Mouse (Mus musculus): Measurements from ENCODE around the gene Txnrd3. TPM values are rescaled to one million over a fixed set of nuclear protein-coding genes. Genes with fewer than 3 reads are reported as not detected.

Txnrd3 gene
- total RNA-seq, 2 experiments from 2014 or later = 7.2 to 8.5 TPM

GRCm38 (mm10) chr6:89644271-89645075, 685 bp downstream of the Txnrd3 start:
- peak; percentile 92 for DNase-seq
- intact Hi-C loops (cut with DNase I; ENCODE audit: low total_unique reads) = no loop called here

DNA sequence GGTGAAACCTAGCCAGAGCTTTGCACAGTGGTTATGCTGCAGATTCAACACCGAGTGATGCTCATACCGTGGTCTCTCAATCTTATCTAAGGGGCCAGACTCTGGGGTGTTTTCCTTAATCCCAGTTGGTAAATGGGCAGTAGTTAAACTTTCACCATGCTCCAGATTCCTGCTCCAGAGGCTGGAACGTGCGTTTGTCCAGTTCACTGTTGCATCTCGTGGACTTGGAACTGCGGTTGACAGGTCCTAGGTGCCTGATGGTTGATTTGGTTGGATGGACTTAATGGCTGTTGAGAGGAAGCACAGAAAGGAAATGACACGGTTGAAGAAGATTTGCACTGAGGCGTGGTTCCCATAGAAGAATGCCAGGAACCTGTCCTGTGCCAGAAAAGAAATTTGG, 6.1 kb downstream of the Txnrd3 start:
- intact Hi-C loops (cut with DNase I; ENCODE audit: low total_unique reads) = no loop called here
- DNase-seq = no peak

GRCm38 (mm10) chr6:89651770-89652169, 8.0 kb downstream of the Txnrd3 start:
- intact Hi-C loops (cut with DNase I; ENCODE audit: low total_unique reads) = no loop called here
- DNase-seq = no peak

DNA sequence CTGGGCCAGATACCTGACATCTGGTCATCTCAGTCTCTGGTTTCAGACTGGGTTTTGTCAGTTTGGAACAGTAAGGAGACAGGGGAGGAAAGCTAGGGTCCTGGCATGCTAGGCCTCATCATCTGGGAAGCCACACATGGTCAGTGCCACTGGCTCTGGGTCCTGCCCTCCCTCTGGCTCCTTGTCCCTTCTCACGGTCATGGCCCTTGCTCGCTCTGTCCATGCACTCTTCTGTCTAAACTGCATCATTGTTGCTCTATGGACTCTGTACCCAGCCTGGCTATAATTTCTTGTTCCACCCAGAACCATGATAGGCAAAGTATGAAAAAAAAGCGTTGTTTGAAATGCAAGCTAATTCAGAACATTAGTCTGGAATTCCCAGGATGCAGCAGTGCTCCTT, 11.2 kb downstream of the Txnrd3 start:
- intact Hi-C loops (cut with DNase I; ENCODE audit: low total_unique reads) = no loop called here
- DNase-seq = no peak

GRCm38 (mm10) chr6:89658342-89658741, 14.6 kb downstream of the Txnrd3 start:
- intact Hi-C loops (cut with DNase I; ENCODE audit: low total_unique reads) = no loop called here

DNA sequence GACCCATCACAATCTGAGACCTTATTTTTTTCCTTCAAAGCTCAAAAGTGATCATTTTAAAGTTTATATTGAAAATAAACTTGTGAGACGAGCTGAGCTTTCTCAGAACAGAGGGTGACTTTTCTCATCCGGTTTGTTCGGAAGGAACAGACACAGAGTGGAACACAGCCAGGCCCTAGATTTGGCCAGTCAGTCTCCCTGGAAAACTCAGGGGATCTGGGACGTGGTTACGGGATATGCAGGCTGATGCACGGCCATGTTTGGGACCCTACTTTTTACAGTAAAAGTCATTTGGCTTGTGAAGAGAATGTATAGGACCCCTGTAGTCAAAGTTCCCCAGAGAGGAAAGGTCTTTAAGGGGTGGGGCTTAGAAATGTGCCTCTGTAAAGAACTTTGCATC, 15.1 kb downstream of the Txnrd3 start:
- intact Hi-C loops (cut with DNase I; ENCODE audit: low total_unique reads) = no loop called here
- no peak for DNase-seq

More at GRCm38 (mm10) chr6:89658342-89658741, 14.6 kb downstream of the Txnrd3 start:
- no peak for DNase-seq

- intact Hi-C loops (cut with DNase I; ENCODE audit: low total_unique reads) = no loop called here
- DNase-seq = peak; percentile 24
These were observed 16.1 kb downstream of the Txnrd3 start for GRCm38 (mm10) chr6:89659692-89660423.

DNA sequence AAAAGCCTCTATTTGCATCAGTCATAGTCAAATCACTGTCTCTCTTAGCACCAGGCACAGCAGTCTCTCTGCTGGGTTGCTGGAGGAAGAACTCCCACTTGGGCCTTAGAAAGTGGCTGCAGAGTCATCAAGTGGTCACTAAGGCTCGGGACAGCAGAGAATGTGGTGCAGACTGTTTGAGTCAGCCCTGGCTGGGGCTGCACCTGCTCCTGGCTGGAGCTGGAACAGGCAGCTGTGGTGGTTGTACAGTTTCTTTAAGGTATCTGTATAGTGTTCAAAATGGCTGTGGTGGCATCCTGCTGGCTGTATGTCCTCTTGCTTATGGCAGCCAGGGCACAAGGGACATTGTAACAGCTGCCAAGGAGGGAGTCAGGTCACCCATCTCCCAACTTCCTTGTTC, 16.7 kb downstream of the Txnrd3 start:
- intact Hi-C loops (cut with DNase I; ENCODE audit: low total_unique reads) = no loop called here

GRCm38 (mm10) chr6:89662521-89662920, 18.7 kb downstream of the Txnrd3 start:
- DNase-seq = no peak
- intact Hi-C loops (cut with DNase I; ENCODE audit: low total_unique reads) = no loop called here

More for the DNA sequence above, 16.7 kb downstream of the Txnrd3 start:
- DNase-seq = no peak

- no peak for DNase-seq
- intact Hi-C loops (cut with DNase I; ENCODE audit: low total_unique reads) = no loop called here
These were observed 21.4 kb downstream of the Txnrd3 start for GRCm38 (mm10) chr6:89665155-89665554.

DNA sequence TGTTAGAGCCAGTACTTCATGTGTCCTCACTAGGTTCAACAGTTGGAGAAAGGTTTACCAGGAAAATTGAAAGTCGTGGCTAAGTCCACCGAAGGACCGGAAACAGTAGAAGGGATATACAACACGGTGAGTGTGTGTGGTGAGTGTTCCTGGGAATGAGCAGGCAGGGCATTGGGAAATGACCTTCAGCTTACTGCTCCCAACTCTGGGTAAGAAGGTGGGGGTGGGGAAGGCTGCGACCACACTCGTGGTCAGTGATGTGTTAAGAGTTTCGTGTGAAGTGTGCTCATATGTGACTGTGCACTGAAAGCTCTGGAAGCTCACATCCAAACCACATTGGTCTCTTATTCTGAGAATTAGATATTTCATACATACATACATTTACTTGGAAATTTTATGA, 21.9 kb downstream of the Txnrd3 start:
- intact Hi-C loops (cut with DNase I; ENCODE audit: low total_unique reads) = no loop called here
- no peak for DNase-seq

DNA sequence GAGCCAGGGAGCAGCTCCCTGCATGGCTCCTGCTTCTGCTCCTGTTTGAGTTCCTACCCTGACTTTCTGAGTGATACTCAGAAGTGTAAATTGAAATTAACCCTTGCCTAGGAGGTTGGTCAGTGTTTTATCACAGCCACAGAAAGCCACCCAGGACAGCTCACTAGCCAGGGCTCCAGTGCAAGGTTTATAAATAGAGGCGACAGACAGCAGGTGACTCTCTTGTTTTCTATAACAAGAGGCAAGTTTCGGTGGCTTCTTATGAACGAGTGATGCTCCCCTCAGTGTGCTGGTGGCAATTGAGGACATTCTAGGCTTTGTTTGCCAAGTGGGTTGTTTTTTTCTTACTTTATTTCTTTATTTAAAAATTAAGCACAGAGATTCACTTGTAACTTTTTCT, 23.2 kb downstream of the Txnrd3 start:
- no peak for DNase-seq
- intact Hi-C loops (cut with DNase I; ENCODE audit: low total_unique reads) = no loop called here

DNA sequence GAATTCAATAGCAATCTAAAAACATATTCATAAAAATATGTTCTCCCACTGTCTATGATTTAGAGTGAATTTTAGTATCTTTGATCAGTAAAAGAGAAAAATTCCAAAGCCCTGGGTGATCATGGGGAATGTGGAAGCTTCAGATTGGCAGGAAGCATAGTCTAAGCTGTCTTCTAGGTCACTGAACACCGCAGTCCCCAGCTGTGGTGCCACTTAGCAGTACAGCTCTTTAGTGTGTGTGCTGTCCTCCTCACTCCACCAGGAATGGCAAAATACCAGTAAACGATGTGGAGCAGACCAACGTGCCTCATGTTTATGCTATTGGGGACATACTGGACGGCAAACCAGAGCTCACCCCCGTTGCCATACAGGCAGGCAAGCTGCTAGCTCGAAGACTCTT, 25.8 kb downstream of the Txnrd3 start:
- intact Hi-C loops (cut with DNase I; ENCODE audit: low total_unique reads) = no loop called here
- no peak for DNase-seq

DNA sequence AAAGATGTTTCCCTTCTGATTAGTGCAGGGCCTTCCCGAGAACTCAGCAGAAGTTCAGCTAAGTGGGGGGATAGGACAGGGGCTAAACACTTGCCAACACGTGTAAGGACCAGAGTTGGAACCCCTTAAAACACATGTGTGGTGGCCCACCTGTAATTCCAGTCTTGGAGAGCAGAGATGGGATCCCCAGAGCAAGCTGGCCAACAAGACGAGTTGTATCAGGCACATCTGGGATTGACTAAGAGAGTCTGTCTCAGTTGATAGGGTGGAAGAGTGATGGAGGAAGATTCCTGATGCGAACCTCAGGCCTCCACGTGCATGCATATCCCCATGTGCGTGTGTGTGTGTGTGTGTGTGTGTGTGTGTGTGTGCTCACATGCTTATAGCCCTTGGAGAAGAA, 27.6 kb downstream of the Txnrd3 start:
- DNase-seq = no peak
- intact Hi-C loops (cut with DNase I; ENCODE audit: low total_unique reads) = loop anchor here (10.0 kb wide), 1 partner anchor 753 kb away; the partner anchor contains the start of gene Cfap100

GRCm38 (mm10) chr6:89672641-89673040, 28.9 kb downstream of the Txnrd3 start:
- intact Hi-C loops (cut with DNase I; ENCODE audit: low total_unique reads) = loop anchor here (10.0 kb wide), 1 partner anchor 752 kb away; the partner anchor contains the start of gene Cfap100
- no peak for DNase-seq

DNA sequence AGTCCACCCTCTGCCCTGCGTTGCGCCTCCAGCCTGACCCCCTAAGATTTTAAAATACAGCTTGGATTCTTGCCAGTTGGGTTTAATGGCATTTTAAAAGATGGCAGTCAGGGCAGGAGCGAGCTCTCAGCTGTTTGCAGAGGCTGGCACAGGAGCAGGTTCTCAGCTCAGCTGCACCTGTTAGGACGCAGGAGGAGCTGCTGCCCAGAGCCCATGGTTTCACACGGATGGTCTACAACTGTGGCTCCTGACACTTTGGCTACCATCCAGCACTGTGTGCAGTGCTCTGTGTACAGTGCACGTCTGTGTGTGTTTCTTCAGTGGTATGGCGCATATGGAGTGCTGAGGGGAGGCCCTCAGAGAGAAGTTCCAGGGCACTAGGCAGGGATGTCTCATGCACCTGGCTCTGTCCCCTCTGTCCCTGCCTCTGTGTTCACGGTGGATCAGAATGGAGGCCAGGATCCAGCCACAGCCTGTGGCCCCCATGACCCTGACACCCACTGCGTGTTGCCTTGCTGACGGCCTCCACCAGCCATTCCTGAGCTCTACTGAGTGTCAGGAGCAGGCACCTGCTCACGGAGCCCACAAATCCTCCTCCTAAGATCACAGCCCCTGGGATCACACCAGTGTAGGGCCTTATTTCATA, 29.5 kb downstream of the Txnrd3 start:
- DNase-seq = no peak

DNA sequence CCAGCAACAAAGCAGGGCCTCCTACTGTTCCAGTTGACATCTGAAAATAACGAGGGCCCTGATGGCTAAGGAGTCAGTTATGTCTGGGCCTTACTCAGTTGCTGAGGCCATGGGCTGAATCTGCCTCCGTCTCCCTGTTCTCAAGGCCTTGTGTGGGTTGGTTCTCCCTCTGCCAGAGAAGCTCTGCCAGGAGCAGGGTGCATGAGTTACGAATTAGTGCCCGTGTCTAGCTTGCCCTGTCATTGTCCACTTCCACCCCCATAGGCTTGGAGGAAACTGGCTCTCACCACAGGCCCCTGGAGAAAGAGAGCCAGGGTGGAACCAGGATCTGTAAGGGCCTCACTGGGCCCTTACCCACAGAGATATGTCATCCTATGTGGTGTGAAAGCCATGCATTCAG, 34.7 kb downstream of the Txnrd3 start:
- no peak for DNase-seq
- intact Hi-C loops (cut with DNase I; ENCODE audit: low total_unique reads) = loop anchor here (10.0 kb wide), 1 partner anchor 746 kb away; the partner anchor contains the start of gene Cfap100

More for the DNA sequence above, 29.5 kb downstream of the Txnrd3 start:
- intact Hi-C loops (cut with DNase I; ENCODE audit: low total_unique reads) = loop anchor here (10.0 kb wide), 1 partner anchor 752 kb away; the partner anchor contains the start of gene Cfap100

DNA sequence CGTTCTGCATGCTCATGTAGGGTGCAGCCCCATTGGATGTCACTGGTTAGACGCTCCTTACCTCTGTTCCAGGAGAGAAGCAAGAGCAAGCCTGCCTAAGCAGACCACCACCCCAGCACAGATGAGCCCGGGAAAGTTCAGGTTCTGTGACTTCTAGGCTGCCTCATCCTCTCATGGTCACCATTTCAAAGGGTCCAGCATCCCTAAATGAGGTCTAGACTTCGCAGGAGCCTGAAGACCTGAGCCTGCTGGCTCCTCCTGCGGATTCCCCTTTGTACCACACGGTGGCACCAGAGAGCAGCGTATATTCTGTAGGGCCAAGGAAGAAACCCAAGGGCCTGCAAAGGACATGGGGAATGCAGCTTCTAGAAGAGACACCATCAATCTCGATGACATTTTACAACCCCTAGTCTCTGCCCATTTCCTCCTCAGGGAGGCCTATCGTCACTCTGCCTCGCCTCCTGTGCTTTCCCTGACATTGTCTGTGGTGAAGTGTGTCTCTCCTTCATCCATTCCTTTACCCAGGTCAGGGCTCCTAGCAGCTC, 35.6 kb downstream of the Txnrd3 start:
- DNase-seq = peak; percentile 57
- intact Hi-C loops (cut with DNase I; ENCODE audit: low total_unique reads) = loop anchor here (10.0 kb wide), 1 partner anchor 745 kb away; the partner anchor contains the start of gene Cfap100

DNA sequence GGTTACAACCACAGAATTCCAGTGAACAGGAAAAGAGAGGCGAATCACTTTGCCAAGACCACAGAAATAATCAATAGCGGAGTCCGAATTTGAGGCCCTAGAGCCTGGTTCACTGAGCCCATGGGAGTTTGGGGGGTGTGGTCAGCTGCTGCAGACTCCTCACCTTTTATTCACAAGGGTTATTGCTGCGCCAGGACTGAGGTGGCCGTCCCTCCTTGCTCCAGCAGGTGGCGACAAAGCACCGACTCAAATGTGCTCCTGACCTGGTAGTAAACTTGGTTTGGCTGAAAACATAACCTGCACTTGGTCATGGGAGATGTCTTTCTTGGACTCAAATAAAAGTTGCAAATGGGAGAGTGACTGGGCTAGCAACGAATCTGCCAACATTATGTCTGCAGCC, 36.4 kb downstream of the Txnrd3 start:
- DNase-seq = peak; percentile 69
- intact Hi-C loops (cut with DNase I; ENCODE audit: low total_unique reads) = loop anchor here (10.0 kb wide), 1 partner anchor 645 kb away; the partner anchor contains the start of gene Chst13

DNA sequence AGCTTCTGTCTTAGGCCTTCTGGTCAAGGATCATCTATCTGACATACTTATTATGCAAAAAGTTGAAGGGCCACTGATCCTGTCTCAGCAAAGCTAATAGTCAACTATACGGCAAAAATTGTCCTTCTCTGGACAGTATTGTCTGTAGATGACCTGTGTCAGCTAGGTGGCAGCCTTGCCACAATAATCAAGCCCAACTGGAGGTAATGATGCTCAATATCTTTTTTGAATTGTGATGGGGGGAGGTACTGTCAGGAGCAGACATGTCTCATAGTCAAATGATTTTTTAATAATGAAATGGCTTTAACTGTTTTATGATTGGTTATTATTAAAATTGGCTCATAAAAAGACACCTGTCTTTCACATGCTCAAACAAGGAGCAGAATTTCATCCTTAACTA, 40.4 kb downstream of the Txnrd3 start:
- DNase-seq = no peak
- intact Hi-C loops (cut with DNase I; ENCODE audit: low total_unique reads) = loop anchor here (10.0 kb wide), 1 partner anchor 641 kb away; the partner anchor contains the start of gene Chst13
